In genomic region chr16:63881190-63881589, GRCm38 (mm10) we compare ENCODE assay signal across 34 mouse cellular contexts.
"Had no signal": no experiment of that assay in that cellular context is flagged by ENCODE, and none has a peak within 500 bp of the region (broad histone marks: within the 10 kb centered on the region; RNA-seq: fewer than 3 reads in every experiment).

No protein-coding gene starts in this region.

- H3K27me3 ChIP-seq: heart, embryonic 12.5 days; heart, embryonic 13.5 days; heart, embryonic 15.5 days; hindbrain, embryonic 12.5 days; hindbrain, embryonic 13.5 days; hindbrain, embryonic 15.5 days; kidney, embryonic 15.5 days had no signal

- ATAC-seq: hindbrain, embryonic 16.5 days; hindbrain, postnatal 0 days; inflammation-experienced regulatory T-cells, adult 6 months; intestine, embryonic 16.5 days; intestine, postnatal 0 days had no signal

- H3K9ac ChIP-seq: heart, embryonic 12.5 days; heart, embryonic 13.5 days; heart, embryonic 15.5 days; hindbrain, embryonic 12.5 days; hindbrain, embryonic 13.5 days; hindbrain, embryonic 14.5 days; hindbrain, embryonic 15.5 days; kidney, embryonic 15.5 days had no signal

- DNase-seq: heart, postnatal 10 days; heart, postnatal 14 days; heart, postnatal 36 days; heart, postnatal 4 days; kidney, adult 11 months; kidney, adult 18-20 months; kidney, adult 2 months; kidney, adult 8-10 months; kidney, adult 9 months; kidney, postnatal 10 days; kidney, postnatal 14 days; kidney, postnatal 25 days; kidney, postnatal 36 days; kidney, postnatal 4 days; layer of hippocampus, adult 9-11 months; layer of hippocampus, postnatal 36 days had no signal

- H3K27ac ChIP-seq: heart, embryonic 10.5 days; heart, embryonic 13.5 days; heart, embryonic 15.5 days; hindbrain, embryonic 10.5 days; hindbrain, embryonic 12.5 days; hindbrain, embryonic 13.5 days; hindbrain, embryonic 14.5 days; hindbrain, embryonic 15.5 days; hindbrain, postnatal 0 days; kidney, embryonic 15.5 days; kidney, postnatal 0 days; layer of hippocampus, adult 2 months had no signal

- H3K4me3 ChIP-seq: heart, embryonic 10.5 days; heart, embryonic 12.5 days; heart, embryonic 13.5 days; heart, embryonic 15.5 days; hindbrain, embryonic 10.5 days; hindbrain, embryonic 12.5 days; hindbrain, embryonic 13.5 days; hindbrain, embryonic 15.5 days; kidney, embryonic 15.5 days; layer of hippocampus, adult 2 months had no signal

- H3K4me1 ChIP-seq: heart, embryonic 10.5 days; heart, embryonic 12.5 days; heart, embryonic 13.5 days; heart, embryonic 15.5 days; hindbrain, embryonic 10.5 days; hindbrain, embryonic 12.5 days; hindbrain, embryonic 13.5 days; hindbrain, embryonic 15.5 days; kidney, embryonic 15.5 days had no signal

- H3K4me2 ChIP-seq: heart, embryonic 11.5 days; heart, embryonic 12.5 days; heart, embryonic 13.5 days; heart, embryonic 15.5 days; hindbrain, embryonic 12.5 days; hindbrain, embryonic 13.5 days; hindbrain, embryonic 14.5 days; hindbrain, embryonic 15.5 days; kidney, embryonic 15.5 days had no signal

- H3K36me3 ChIP-seq: heart, embryonic 10.5 days; heart, embryonic 12.5 days; heart, embryonic 13.5 days; heart, embryonic 15.5 days; hindbrain, embryonic 10.5 days; hindbrain, embryonic 12.5 days; hindbrain, embryonic 13.5 days; hindbrain, embryonic 15.5 days; kidney, embryonic 15.5 days had no signal

- H3K9me3 ChIP-seq: heart, embryonic 10.5 days; heart, embryonic 12.5 days; heart, embryonic 13.5 days; heart, embryonic 15.5 days; hindbrain, embryonic 10.5 days; hindbrain, embryonic 12.5 days; hindbrain, embryonic 13.5 days; hindbrain, embryonic 15.5 days; kidney, embryonic 15.5 days had no signal
